Mouse (Mus musculus) midbrain, embryonic 11.5 days (tissue): ENCODE results near the gene Mcfd2. TPM values are rescaled to one million over a fixed set of nuclear protein-coding genes. Genes with fewer than 3 reads are reported as not detected.

ENCODE experiments used
- ATAC-seq: fragments of 200-750 bp; cut with Nextera tagmentation; 2 replicates; pipeline ENCODE4 v1.8.0; 2017; ENCODE audit warnings: moderate TSS enrichment, moderate library complexity; ENCODE audit not compliant: low FRiP score
- DNase-seq: peaks from one replicate; pipeline ENCODE4 v3.0.0; 2015; ENCODE audit warnings: low spot score; ENCODE audit errors: missing footprints
- H3K27ac ChIP-seq: fragments of 300-500 bp; sonication (generic); 2 replicates; pipeline ENCODE4 v1.5.1; 2014; ENCODE audit warnings: low read depth, low read length
- H3K27me3 ChIP-seq: fragments of 300-500 bp; sonication (generic); 2 replicates; pipeline ENCODE4 v1.6.1; 2014; ENCODE audit warnings: mild to moderate bottlenecking, low read length, moderate library complexity, mixed read lengths; ENCODE audit not compliant: control insufficient read depth, insufficient read depth
- H3K36me3 ChIP-seq: fragments of 300-500 bp; sonication (generic); 2 replicates; pipeline ENCODE4 v1.6.1; 2014; ENCODE audit warnings: mild to moderate bottlenecking, low read length, moderate library complexity, mixed read lengths; ENCODE audit not compliant: control insufficient read depth, insufficient read depth
- H3K4me1 ChIP-seq: fragments of 300-500 bp; sonication (generic); 2 replicates; pipeline ENCODE4 v1.6.1; 2014; ENCODE audit warnings: low read length; ENCODE audit not compliant: control insufficient read depth, insufficient read depth
- H3K4me2 ChIP-seq: fragments of 300-500 bp; sonication (generic); 2 replicates; pipeline ENCODE4 v1.6.1; 2014; ENCODE audit warnings: mild to moderate bottlenecking, moderate library complexity
- H3K4me3 ChIP-seq: fragments of 300-500 bp; sonication (generic); 2 replicates; pipeline ENCODE4 v1.5.1; 2014; ENCODE audit warnings: low read depth, low read length
- H3K9ac ChIP-seq: fragments of 300-500 bp; sonication (generic); 2 replicates; pipeline ENCODE4 v1.6.1; 2014; ENCODE audit warnings: low read length
- H3K9me3 ChIP-seq: fragments of 300-500 bp; sonication (generic); 2 replicates; pipeline ENCODE4 v1.6.1; 2016; ENCODE audit warnings: low read length; ENCODE audit not compliant: control insufficient read depth
- WGBS: fragments of 180-500 bp; shearing (Covaris S2); extraction: QIAGEN DNeasy Blood & Tissue Kit; methylation state at CpG from one replicate; pipeline ENCODE4 v1.1.7; 2014; 5-methylcytosine and 5-hydroxymethylcytosine counted together
- polyA plus RNA-seq: library from polyadenylated mRNA; unstranded; fragments of >200 nt; fragmentation: Nextera tagmentation; extraction: Ambion mirVana; gene quantifications from 2 replicates; pipeline ENCODE4 v1.2.1, GENCODE M21; 2014

Gene Mcfd2
- 72.9 and 75.0 TPM in 2 replicates for polyA plus RNA-seq

GRCm38 (mm10) chr17:87265792-87266186 is at the start of gene Mcfd2:
Gene Mcfd2 (minus strand): TSS chr17:87265935.
- Histone ChIP-seq H3K27me3 (no peaks in the 10 kb centered on the region), H3K4me1 (peaks cover 7% of the 10 kb centered on the region), H3K9me3 (no peaks in the 10 kb centered on the region), H3K27ac (peak within 1 kb of the TSS; percentile 22), H3K4me3 (peak within 1 kb of the TSS; percentile 82), H3K9ac (peak within 1 kb of the TSS; percentile 93), H3K4me2 (peak within 1 kb of the TSS; percentile 91), H3K36me3 (peaks cover 6% of the 10 kb centered on the region; the same call in 1 of the 2 replicates)
- DNase-seq = peak; percentile 100
- under 1% methylated on average over 38 of the region's 41 CpGs for WGBS
- peak; percentile 94 for ATAC-seq

- Histone ChIP-seq H3K27ac (no peak overlapping the region), H3K4me3 (no peak overlapping the region), H3K9ac (no peak overlapping the region), H3K4me2 (no peak overlapping the region), H3K27me3 (no peaks in the 10 kb centered on the region), H3K9me3 (no peaks in the 10 kb centered on the region), H3K36me3 (no peaks in the 10 kb centered on the region), H3K4me1 (peaks cover 3% of the 10 kb centered on the region; the same call in 1 of the 2 replicates)
- ATAC-seq = peak; percentile 72
- WGBS = 6% methylated on average over 9 of the region's 9 CpGs
- peak; percentile 99 for DNase-seq
These were observed 49.3 kb upstream of the Mcfd2 start for GRCm38 (mm10) chr17:87315021-87315531.

GRCm38 (mm10) chr17:87314530-87314946 is 48.8 kb upstream of the Mcfd2 start:
- WGBS = 53% methylated on average over 5 of the region's 5 CpGs
- ATAC-seq (peak; percentile 67), DNase-seq (peak; percentile 90)
- no peaks in the 10 kb centered on the region for H3K36me3 ChIP-seq
- no peak overlapping the region for H3K4me3 ChIP-seq
- H3K4me2 ChIP-seq = no peak overlapping the region
- H3K9me3 ChIP-seq = no peaks in the 10 kb centered on the region
- peaks cover 3% of the 10 kb centered on the region; the same call in 1 of the 2 replicates for H3K4me1 ChIP-seq
- no peak overlapping the region for H3K9ac ChIP-seq
- no peak overlapping the region for H3K27ac ChIP-seq
- no peaks in the 10 kb centered on the region for H3K27me3 ChIP-seq

GRCm38 (mm10) chr17:87314121-87314520 is 48.4 kb upstream of the Mcfd2 start:
- ATAC-seq (no peak; the same call in 1 of the 2 replicates), DNase-seq (no peak)

GRCm38 (mm10) chr17:87312924-87313870 is 47.5 kb upstream of the Mcfd2 start:
- Histone ChIP-seq H3K4me3 (no peak overlapping the region), H3K4me2 (no peak overlapping the region), H3K4me1 (peaks cover 3% of the 10 kb centered on the region; the same call in 1 of the 2 replicates), H3K9me3 (no peaks in the 10 kb centered on the region), H3K36me3 (no peaks in the 10 kb centered on the region), H3K9ac (no peak overlapping the region), H3K27me3 (no peaks in the 10 kb centered on the region), H3K27ac (no peak overlapping the region)
- ATAC-seq = no peak
- no peak for DNase-seq
- WGBS = 70% methylated on average over 18 of the region's 18 CpGs

More at GRCm38 (mm10) chr17:87314121-87314520, 48.4 kb upstream of the Mcfd2 start:
- Histone ChIP-seq H3K36me3 (no peaks in the 10 kb centered on the region), H3K27me3 (no peaks in the 10 kb centered on the region), H3K4me1 (peaks cover 3% of the 10 kb centered on the region; the same call in 1 of the 2 replicates), H3K27ac (no peak overlapping the region), H3K9me3 (no peaks in the 10 kb centered on the region), H3K4me2 (no peak overlapping the region), H3K4me3 (no peak overlapping the region), H3K9ac (no peak overlapping the region)
- WGBS = 81% methylated on average over 8 of the region's 8 CpGs

- 30% methylated on average over 12 of the region's 12 CpGs for WGBS
- no peak overlapping the region for H3K4me2 ChIP-seq
- DNase-seq = no peak
- H3K4me3 ChIP-seq = no peak overlapping the region
- no peak overlapping the region for H3K27ac ChIP-seq
- 0 out of 2 replicates have a peak, but pooled peaks have one; percentile 19 for ATAC-seq
- H3K36me3 ChIP-seq = no peaks in the 10 kb centered on the region
- H3K9me3 ChIP-seq = no peaks in the 10 kb centered on the region
- H3K27me3 ChIP-seq = no peaks in the 10 kb centered on the region
- no peak overlapping the region for H3K9ac ChIP-seq
- peaks cover 3% of the 10 kb centered on the region; the same call in 1 of the 2 replicates for H3K4me1 ChIP-seq
These were observed 46.6 kb upstream of the Mcfd2 start for GRCm38 (mm10) chr17:87312351-87312750.

- H3K4me1 ChIP-seq = peaks cover 3% of the 10 kb centered on the region; the same call in 1 of the 2 replicates
- H3K27me3 ChIP-seq = no peaks in the 10 kb centered on the region
- DNase-seq (no peak), ATAC-seq (no peak)
- H3K9me3 ChIP-seq = no peaks in the 10 kb centered on the region
- no peak overlapping the region for H3K27ac ChIP-seq
- 86% methylated on average over 7 of the region's 7 CpGs for WGBS
- no peak overlapping the region for H3K4me3 ChIP-seq
- H3K9ac ChIP-seq = no peak overlapping the region
- H3K36me3 ChIP-seq = no peaks in the 10 kb centered on the region
- no peak overlapping the region for H3K4me2 ChIP-seq
These were observed 44.8 kb upstream of the Mcfd2 start for GRCm38 (mm10) chr17:87310497-87310896.

- Histone ChIP-seq H3K4me3 (no peak overlapping the region), H3K9ac (no peak overlapping the region), H3K36me3 (no peaks in the 10 kb centered on the region), H3K4me1 (peaks cover 3% of the 10 kb centered on the region; the same call in 1 of the 2 replicates), H3K9me3 (no peaks in the 10 kb centered on the region), H3K27ac (no peak overlapping the region), H3K27me3 (no peaks in the 10 kb centered on the region), H3K4me2 (no peak overlapping the region)
- 85% methylated on average over 12 of the region's 12 CpGs for WGBS
- DNase-seq (no peak), ATAC-seq (no peak)
These were observed 43.5 kb upstream of the Mcfd2 start for GRCm38 (mm10) chr17:87309073-87309788.
